Mouse (Mus musculus) MEL-GATA-1-ER (cell line): ENCODE results near the gene N4bp1.
A peak's percentile ranks its signal among the peaks of the same experiment; 100 is the strongest.

Source experiments
- DNase-seq: peaks from one replicate; pipeline ENCODE4 v3.0.0-alpha.2; 2012; ENCODE audit warnings: low read depth; ENCODE audit errors: extremely low read depth

N4bp1 gene

DNA sequence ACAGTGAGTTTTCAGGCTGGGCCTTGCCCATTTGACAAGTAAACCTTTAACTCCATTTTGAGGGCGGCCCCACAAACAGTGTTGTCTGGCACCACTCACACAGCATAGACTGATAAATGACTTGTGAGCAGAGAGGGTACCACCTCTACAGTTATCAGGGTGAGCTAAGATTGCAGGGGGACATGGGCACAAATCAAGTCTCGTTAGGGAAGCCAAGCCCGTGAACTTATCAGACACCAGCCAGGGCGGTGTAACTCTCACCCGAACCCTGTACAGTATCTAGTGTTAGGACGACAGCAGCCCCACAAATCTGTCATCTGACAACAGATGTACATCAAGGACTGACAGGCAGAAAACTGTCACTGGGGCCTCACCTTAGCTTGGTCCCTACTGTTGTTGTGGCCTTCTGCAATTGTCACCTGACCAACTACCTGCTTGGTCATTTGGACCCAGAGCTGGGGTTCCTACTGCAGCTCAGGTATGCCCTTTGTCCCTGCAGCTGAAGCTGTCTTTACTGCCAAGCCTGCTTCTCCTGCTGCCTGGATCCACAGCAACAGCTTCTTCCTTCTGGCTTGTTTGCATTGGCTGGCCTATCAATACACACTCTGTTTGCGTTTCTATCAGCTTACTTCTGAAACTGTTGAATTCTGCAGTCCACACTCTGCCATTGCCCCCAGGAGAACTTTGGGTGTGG is 12.8 kb upstream of the N4bp1 start:
- DNase-seq, result no peak

DNA sequence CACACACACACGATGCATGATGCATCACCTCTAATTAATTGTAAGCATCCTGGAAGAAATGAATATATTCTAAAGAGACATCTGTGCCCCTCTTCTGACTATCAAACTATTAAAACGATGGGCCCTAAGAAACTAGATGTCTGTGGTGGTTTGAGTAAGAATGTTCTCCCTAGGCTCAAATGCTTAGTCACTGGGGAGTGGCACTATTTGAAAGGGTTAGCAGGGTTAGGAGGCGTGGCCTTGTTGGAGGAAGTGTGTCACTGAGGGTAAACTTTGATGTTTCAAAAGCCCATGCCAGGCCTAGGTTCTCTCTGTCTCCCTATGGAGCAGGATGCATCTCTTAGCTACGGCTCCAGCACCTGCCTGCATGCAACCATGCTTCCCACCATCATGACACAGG is 10.3 kb upstream of the N4bp1 start:
- no peak for DNase-seq

DNA sequence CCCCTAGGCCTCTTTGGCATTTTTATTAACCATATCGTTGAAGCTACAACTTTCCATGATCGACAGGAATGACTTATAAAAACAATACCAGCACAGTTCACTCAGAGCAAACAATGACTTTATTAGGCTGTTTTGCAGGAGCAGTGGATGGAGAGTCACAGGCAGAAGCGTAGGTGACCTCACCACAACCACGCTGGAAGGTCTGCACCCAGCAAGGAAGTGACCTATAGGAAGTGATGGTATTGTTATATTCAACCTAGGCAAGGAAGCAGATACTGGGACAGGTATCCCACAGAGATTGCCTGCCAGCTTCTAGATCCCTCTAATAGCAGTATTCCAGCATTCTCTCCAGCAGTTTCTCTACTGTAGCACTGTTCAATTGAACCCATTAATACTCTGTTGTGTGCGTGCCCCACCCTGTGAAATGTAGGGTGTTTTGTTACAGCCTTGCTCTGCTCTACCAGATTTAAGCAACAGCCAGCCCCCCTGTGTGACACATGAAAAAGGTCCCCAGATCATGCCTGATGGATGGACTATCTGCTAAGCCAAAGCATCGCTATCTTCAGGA is 9.2 kb upstream of the N4bp1 start:
- DNase-seq, result no peak

DNA sequence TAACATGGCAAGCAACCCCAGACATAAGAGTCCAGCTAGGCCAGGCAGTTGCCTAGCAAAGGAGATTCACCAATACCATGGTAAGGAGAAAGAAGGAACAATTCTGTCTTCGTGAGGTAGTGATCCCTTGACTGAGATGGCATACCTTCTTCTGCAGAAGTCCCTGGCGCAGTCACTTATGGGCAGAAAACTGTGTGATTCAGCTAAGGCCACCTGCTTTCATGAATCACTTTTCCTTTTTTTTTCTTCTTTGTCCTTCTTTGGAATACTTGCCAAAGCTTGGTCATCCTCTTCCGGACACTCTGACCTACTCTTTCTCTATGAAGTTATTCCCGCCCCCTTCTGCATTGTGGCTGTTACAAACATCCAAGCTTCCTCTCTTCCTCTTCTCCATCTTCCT is 8.5 kb upstream of the N4bp1 start:
- DNase-seq, result no peak

DNA sequence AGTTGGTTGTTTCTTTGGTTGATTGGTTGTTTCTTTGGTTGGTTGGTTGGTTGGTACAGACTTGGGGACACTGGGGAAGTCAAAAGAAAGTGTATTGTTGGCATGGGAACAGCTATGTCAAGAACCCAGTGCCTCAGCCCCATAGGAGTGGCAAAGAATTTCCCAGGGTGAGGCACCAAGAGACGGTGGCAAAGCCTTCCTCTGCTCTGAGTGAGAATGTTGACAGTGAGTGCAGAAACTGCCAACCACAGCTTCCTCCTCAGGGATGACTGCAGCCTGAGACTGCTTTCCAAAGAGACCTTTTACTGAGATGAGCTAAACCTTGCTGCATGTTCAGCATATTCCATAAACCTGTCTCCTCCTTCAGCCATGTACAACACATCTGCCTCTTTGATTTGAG is 6.5 kb upstream of the N4bp1 start:
- DNase-seq, result no peak

DNA sequence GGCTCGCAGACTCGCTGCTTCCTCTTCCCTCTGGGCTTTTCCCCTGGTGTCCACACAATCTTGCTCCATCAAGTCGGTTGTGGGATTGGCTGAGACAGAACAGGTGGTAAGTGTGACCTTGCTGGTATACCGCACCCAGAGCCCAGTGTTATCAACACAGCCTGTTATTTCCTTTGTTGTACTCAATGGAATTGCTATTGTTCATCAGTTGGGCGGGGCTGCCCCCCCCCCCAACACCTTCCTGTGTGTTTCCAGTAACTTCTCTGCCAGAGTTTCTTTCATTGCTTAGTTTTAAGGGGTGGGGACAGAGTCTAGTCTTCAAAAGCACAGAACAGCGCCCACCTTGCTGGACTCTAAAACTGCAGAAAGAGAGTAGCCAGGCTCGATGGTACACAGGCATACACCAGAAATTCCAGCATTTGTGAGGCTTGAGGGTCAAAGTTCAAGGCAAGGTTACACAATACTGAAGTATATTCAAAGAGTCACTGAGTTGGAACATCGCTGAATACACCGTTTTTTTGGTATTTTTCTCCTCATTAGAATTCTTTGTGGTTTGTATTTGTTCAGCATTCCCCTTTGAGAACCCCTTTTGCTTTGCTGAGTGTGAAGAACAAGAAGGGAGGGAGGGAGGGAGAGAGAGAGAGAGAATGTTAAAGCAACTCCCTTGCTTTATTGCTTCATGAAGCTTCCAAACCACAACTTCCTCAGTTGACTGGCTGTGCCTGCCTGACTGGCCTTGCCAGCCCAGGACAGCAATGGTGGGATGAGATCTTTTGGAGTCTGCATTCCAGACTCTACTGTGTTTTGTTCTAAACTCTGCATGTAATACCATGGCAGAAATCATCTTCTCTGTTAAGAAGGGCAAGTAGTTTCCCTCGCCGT is 3.2 kb upstream of the N4bp1 start:
- peak; percentile 80 for DNase-seq

DNA sequence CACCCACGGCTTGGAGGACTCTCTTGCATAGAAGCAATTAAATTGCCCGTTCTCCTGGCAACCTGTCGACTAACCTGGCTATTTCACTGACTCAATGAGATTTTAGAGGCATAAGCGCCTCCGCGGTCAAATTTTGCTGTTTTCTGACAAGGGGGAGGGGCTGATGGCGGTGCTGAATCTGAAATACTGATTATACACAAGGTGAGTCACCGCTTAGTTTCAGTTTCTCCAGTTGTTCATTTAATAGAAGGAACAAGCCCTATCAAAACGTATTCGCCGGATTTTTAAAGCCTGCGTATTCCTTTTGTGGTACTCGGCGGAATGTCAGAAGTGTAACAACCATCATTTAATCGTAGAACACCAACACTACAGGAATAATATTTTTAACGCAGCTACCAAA is 991 bp downstream of the N4bp1 start:
- no peak for DNase-seq

DNA sequence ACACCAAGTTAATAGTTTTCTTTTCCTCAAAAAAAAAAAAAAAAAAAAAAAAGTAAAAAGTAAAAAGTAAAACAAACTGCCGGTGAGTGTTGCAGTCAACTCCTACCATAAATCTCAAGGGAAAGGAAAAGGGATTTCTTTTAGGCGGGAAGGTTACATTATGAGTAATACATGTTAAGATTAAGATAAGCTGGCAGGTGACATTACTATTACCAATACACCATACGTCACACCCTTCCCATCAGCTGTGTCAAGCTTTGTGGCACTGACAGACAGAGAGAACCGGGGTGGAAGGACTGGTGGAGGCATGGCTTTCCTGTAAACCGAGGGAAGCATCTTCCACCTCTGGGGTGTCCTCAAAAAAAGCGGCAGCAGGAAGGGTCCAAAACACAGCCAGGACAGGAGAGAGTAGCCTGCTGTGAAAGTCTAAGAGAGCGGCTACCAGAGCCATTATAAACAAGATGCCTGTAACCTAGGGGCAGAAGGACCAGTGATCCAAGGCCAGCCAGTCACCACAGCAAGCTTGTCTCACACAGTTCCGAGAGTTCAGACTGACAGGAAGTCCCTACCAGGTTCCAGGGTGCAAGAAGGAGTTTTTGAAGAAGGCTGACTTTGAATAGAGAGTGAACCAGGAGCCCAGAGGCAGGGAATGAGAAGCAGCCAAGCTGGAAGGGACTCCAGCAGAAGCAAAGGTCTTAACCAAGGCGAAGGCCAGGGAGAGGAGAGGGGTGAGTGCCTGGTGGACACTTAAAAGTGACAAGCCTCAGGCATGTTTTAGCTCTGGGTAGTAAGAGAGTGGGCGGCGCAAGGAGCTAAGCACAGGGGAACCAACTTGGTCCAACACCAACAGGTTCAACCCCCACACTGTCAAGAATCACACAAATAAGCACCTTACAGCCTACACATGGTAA is 2.2 kb downstream of the N4bp1 start:
- DNase-seq, result no peak

DNA sequence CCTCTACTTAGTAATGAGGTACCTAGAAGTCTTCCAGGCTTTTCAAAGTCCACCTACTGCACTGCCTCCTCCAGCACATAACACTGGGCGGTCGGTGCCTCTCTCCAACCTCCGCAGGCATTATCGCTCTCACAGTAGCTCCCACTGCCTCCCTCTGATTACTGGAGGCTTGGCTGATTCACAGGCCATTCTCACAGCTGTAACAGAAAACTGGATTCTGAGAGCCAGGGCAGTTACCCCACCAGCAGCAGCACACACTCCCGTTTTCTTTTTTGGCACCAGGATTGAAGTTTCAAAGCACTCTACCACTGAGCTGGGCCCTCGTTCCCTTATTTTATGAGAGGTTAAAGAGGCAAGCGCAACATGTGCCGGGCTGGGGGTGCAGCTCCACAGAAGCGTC is 3.1 kb downstream of the N4bp1 start:
- no peak for DNase-seq

DNA sequence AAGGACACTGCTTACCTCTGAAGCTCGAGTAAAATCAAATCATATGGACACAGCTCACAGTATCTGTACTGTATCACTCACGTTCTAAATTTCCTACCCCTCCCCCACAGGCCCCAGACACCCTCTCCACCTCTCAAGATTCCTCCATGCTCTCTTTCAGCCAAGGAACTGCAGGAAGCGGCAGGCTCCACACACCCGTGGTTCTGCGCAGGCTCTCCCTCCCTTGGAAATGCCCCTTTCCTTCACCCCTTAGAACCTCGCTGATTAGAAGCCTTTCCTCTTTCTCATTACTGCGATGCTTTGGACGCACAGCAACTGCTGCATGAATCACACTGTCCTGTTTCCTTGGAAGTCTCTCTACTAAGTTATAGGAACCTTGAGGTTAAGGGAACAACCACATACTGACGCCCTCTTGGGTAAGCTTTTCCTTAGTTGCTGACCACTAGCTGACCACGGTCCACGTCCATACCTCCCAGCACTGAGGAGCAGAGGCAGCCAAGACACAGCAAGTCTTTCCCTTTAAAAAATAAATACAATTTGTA is 3.9 kb downstream of the N4bp1 start:
- no peak for DNase-seq

DNA sequence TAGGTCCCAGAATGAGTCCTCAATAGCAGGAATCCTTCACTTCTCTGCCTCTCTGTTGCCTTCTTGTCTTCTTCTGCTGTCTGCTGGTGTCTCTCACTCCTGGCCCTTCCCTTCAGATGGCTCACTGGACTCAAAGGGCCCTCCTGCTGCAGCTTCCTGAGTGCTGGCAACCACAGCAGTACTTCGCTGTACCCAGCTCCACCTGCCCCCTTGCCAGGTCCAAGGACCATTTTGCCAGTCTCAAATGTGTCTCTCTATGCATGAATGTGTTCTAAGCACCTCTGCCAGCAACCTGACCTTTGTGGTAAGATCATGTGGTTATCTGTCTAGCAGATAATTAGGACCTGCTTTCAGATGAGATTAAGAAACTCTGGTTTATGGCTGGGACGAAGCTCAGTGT is 8.2 kb downstream of the N4bp1 start:
- no peak for DNase-seq

DNA sequence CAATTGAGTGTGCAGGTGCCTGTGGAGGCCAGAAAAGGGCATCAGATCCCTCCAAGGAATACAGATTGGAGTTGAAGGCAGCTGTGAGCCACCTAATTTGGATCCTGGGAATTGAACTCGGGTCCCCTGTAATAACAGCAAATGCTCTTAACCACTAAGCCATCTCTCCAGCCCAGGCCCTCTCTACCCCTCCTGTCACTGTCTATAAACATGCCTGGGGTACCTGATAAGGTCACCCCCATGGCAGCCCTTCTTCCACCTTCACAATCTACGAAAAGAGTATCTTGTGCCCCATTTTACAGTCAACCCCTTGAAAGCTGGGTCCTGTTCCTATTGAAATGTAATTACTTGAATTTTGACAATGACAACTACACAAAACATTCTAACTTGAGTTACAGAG is 11.0 kb downstream of the N4bp1 start:
- DNase-seq, result no peak

DNA sequence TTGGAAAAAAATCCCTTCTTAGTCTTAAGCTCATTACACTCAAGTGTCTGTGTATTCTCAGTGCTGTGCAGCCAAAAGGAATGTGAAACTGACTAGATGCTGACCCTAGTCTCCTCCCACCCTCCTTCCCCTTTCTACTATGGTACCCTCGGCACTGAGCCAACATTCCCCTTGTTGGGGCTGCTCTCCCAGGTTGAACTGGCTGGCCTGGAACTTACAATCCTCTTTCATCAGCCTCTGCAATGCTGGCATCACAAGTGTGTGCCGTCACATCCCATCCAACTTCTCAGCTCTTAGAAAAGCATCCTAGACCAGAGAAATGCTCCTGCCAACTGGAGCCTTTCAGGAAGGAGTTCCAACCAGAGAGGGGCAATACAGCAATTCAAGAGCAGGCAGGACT is 11.9 kb downstream of the N4bp1 start:
- DNase-seq, result no peak

DNA sequence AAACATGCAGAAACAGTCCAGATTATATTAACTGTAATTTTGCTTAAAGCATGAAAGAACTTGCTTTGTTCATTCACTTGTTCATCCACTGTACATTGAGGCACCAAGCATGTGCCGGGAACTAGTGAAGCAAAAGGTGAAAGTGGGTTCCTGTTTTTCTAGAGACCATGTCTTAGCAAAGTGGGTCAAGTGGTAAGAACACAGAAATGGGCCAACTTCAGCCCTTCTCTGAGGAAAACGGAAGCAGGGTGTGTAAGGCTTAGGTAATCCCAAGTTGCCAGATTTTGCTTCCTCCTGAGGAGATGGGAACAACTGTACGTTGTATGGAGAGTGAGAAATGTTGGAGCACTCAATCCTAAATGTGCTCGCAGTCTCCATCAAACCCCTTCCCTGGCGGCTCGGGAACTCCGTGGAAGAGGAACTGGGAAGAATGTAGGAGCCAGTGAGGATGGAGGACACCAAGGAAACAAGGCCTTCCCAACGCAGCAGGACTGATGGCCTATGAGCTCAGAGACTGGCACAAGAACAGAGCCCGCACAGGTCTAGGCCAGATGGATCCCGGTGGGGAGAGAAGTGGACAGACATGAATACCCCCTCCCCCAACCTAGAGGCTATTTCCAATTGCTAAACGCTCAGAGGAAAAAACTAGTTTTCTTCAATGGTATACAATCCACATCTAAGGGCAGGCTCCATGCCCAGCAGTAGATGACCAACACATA is 12.8 kb downstream of the N4bp1 start:
- no peak for DNase-seq

DNA sequence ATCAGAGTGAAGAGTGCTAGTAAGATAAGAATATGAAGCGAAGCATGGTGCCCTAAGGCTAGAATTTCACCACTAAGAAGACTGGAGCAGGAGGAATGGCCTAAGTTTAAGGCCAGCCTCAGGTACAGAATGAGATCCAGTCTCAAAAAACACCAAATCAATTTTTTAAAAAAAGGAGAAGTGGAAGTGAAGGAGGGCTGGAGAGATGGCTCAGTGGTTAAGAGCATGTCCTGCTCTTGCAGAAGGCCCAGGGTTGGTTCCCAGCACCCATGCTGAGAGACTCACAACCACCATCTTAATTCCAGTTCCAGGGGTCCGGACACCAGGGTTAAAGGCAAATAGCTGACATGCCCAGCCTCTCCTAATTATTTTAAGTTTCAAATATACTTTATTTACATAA is 13.6 kb downstream of the N4bp1 start:
- DNase-seq, result no peak

DNA sequence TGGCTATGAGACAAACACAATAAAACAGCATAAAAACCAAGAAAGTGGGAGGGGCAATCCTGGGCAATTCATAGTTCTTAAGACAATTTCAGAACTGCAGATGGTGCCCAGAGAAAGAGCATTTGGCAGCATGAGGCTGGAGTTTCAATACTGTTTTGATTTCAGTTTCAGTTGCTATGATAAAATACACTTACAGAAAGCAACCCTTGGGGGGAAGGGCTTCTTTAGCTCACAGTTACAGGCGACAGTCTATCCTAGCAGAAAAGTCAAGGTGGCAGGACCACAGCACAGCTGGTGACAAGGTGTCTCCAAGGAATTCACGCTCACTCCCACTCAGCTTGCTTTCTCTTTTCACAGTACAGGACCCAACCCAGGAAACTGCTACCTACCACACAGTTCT is 14.3 kb downstream of the N4bp1 start:
- DNase-seq, result no peak

DNA sequence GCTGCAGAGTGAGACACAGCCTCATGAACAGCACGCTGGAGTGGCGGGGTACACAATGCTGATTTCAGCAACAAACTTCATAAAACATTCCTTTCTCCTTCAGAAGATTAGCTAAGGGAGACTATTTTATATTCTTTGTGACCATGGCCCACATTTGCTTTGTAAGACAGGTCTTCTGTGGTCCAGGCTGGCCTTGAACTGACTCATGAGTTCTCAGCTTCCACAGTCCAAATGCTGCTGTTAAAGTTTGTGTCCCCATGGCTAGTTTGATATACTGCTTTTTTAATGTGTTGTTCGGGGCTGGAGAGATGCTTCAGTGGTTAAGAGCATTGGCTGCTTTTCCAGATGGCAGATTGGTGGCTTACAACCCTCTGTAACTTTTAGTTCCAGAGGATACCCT is 17.0 kb downstream of the N4bp1 start:
- no peak for DNase-seq

DNA sequence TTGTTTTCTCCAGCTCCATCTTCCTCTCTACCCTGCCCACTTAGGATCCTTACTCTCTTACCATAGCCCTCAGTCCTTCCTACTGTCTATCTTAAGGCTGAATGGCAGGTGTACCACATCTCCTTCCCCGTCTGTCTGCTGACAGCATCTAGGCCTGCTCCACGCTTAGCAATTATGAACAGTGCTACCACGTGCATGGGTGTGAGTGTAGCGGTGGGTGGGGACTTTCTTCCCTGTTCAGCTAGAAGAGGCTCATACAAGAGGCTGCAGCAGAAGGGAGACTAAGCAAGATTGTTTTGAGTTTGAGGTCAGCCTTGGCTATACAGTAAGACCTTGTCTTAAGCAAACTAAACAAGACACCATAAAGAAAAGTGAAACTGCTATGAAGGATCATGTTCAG is 20.3 kb downstream of the N4bp1 start:
- no peak for DNase-seq

DNA sequence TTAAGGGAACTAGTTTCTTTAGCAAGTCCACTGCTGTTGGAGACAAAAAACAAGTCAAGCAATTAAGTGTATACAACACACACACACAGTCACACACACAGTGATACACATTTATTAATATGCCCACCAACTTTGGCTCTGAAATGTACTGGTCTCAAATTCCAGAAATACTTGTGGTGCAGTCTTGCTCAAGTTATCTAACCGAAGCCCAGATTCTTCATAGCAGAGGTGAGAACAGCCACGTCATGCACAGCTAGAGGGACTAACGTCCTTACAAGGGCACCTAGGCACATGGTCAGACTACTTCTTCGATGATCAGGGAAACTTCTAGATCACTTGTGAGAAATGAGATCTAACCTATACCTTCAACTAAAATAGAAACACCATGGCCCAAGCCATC is 22.2 kb downstream of the N4bp1 start:
- DNase-seq, result no peak

DNA sequence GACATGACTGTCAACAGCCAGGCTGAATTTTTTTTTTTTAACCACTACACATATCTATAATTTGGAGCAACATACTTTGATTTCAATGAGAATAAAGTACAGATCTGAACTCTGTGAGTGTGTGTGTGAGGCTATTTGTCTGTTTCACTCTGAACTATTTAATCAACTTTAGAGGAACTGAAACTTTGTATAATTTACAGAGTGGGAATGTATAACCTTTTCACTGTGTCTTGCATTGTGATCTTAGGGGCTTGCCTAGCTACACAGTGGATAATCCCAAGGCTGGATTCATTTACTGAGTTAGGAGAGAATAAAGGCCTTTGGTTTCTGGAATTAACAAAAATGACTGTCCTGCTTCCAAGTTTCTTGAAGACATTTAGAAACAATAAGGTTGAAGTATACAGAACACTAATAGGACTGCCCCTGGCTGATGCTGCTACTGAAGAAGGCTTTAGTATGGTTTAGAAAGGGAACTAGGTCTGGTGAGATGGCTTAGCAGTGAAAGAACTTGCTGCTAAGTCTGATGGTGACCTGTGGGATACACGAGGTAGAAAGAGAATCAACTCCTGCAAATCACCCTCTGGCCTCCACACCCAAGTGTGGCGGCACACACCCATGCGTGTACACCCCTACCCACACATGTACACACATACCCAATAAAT is 22.8 kb downstream of the N4bp1 start:
- no peak for DNase-seq
